Mouse (Mus musculus): ENCODE measurements around the gene Tmem39a. TPM values are rescaled to one million over a fixed set of nuclear protein-coding genes. Genes with fewer than 3 reads are reported as not detected.

Gene Tmem39a
- polyA plus RNA-seq, 1 experiment from 2014 or later = 79.4 TPM

DNA sequence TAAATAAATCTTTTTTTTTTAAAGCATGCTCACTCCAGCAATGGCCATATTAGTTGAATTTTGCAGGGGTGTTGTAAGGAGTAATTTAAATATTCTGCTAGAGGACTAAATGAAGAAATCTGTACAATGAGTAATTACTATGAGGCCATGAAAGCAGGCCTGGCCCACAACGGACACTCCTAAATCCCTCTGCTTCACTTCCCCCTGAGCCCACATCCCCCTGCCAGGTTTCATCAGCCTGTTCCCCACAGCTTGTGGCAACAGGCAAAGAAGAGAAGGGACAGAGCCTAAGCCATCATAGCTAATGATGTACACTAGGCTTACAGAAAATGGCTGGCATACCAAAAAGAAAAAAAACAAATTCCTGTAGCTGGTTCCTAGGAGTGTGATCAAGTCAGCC, 10.5 kb upstream of the Tmem39a start:
- WGBS = 91% methylated on average over 1 of the region's 1 CpGs
- DNase-seq (ENCODE audit: low spot score, missing footprints) = no peak
- H3K27me3 ChIP-seq (ENCODE audit: control insufficient read depth, insufficient read depth, low read length) = no peaks in the 10 kb centered on the region; the same call in 1 of the 2 replicates
- peaks cover 4% of the 10 kb centered on the region for H3K36me3 ChIP-seq (ENCODE audit: control insufficient read depth, insufficient read depth, low read length)
- peaks cover 12% of the 10 kb centered on the region for H3K4me1 ChIP-seq (ENCODE audit: control insufficient read depth, insufficient read depth, low read length)
- H3K27ac ChIP-seq (ENCODE audit: low read depth, low read length) = no peak overlapping the region
- no peak overlapping the region for H3K9ac ChIP-seq (ENCODE audit: low read length)
- H3K4me3 ChIP-seq (ENCODE audit: low read depth, low read length) = no peak overlapping the region
- H3K9me3 ChIP-seq (ENCODE audit: control insufficient read depth, low read length) = no peaks in the 10 kb centered on the region
- no peak for ATAC-seq (ENCODE audit: low FRiP score)
- H3K4me2 ChIP-seq = no peak overlapping the region

DNA sequence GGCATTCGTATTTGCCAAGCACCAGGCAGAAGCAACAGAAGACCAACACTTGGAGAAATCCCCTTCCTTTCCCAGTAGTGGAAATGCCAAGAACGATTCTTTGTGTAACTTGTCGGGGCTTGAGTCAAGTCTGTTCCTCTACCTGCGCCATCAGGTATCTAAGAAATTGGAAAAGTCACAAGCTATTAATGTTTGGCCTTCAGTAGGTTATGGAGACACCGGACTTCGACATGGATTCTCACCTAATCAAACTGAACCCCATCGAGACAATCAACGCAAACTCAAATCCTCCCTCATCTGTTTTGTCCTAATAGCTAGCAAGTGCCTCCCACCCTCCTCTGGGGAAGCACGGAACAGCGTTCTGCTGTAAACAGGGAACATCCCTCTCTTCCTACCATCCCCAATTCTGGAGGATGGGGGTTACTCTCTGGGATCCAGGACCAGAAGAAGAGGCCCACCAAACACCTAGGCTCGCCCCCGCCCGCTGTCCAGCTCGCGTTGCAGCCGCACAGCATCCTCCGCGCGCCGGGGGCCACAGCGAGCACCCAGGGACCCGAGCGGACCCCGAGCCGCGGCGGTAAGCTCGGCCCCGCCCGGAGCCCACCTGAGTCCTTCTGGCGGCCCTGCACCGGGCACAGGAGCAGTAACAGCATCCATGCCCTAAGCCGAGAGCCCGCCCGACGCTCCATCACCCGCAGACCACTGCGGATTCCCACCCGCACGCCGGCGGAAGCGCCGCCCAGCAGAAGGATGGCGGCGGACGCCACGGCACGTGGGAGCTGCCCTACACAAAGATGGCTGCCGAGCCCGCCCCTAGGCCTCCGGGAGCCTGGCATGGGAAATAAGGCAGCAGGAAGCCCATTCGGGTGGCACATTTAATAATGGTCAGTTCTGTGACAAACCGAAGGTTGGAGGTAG, 8.8 kb upstream of the Tmem39a start, which contains the start of gene Poglut1:
Gene Poglut1, minus strand, starts transcription at position 780 of the 918 bp plus-strand sequence.
- Histone ChIP-seq H3K4me1 (ENCODE audit: control insufficient read depth, insufficient read depth, low read length) (peaks cover 12% of the 10 kb centered on the region), H3K27ac (ENCODE audit: low read depth, low read length) (no peak within 1 kb of the TSS), H3K9ac (ENCODE audit: low read length) (peak within 1 kb of the TSS; percentile 96), H3K27me3 (ENCODE audit: control insufficient read depth, insufficient read depth, low read length) (no peaks in the 10 kb centered on the region; the same call in 1 of the 2 replicates), H3K36me3 (ENCODE audit: control insufficient read depth, insufficient read depth, low read length) (peaks cover 3% of the 10 kb centered on the region; the same call in 1 of the 2 replicates), H3K4me3 (ENCODE audit: low read depth, low read length) (peak within 1 kb of the TSS; percentile 84), H3K9me3 (ENCODE audit: control insufficient read depth, low read length) (no peaks in the 10 kb centered on the region), H3K4me2 (peak within 1 kb of the TSS; percentile 70)
- 4% methylated on average over 49 of the region's 54 CpGs for WGBS
- ATAC-seq (ENCODE audit: low FRiP score) (peak; percentile 96), DNase-seq (ENCODE audit: low spot score, missing footprints) (peak; percentile 96)

- Histone ChIP-seq H3K27ac (ENCODE audit: low read depth, low read length) (no peak overlapping the region), H3K4me2 (no peak overlapping the region), H3K9ac (ENCODE audit: low read length) (no peak overlapping the region), H3K36me3 (ENCODE audit: control insufficient read depth, insufficient read depth, low read length) (no peaks in the 10 kb centered on the region), H3K4me3 (ENCODE audit: low read depth, low read length) (no peak overlapping the region), H3K9me3 (ENCODE audit: control insufficient read depth, low read length) (no peaks in the 10 kb centered on the region), H3K4me1 (ENCODE audit: control insufficient read depth, insufficient read depth, low read length) (no peaks in the 10 kb centered on the region), H3K27me3 (ENCODE audit: control insufficient read depth, insufficient read depth, low read length) (no peaks in the 10 kb centered on the region; the same call in 1 of the 2 replicates)
- DNase-seq (ENCODE audit: low spot score, missing footprints) (no peak), ATAC-seq (ENCODE audit: low FRiP score) (no peak)
- WGBS = 84% methylated on average over 3 of the region's 3 CpGs
These were observed 2.5 kb upstream of the Tmem39a start for GRCm38 (mm10) chr16:38555988-38556387.

- no peaks in the 10 kb centered on the region for H3K9me3 ChIP-seq (ENCODE audit: control insufficient read depth, low read length)
- peak overlapping the region; percentile 63 for H3K4me3 ChIP-seq (ENCODE audit: low read depth, low read length)
- 7% methylated on average over 37 of the region's 37 CpGs for WGBS
- H3K9ac ChIP-seq (ENCODE audit: low read length) = peak overlapping the region; percentile 78
- H3K36me3 ChIP-seq (ENCODE audit: control insufficient read depth, insufficient read depth, low read length) = no peaks in the 10 kb centered on the region; the same call in 1 of the 2 replicates
- peak; percentile 99 for DNase-seq (ENCODE audit: low spot score, missing footprints)
- no peaks in the 10 kb centered on the region for H3K27me3 ChIP-seq (ENCODE audit: control insufficient read depth, insufficient read depth, low read length)
- H3K4me1 ChIP-seq (ENCODE audit: control insufficient read depth, insufficient read depth, low read length) = peaks cover 5% of the 10 kb centered on the region
- peak overlapping the region; percentile 55 for H3K4me2 ChIP-seq
- peak overlapping the region; percentile 54 for H3K27ac ChIP-seq (ENCODE audit: low read depth, low read length)
- ATAC-seq (ENCODE audit: low FRiP score) = peak; percentile 98
These were observed 3.9 kb downstream of the Tmem39a start for GRCm38 (mm10) chr16:38562131-38562967.

DNA sequence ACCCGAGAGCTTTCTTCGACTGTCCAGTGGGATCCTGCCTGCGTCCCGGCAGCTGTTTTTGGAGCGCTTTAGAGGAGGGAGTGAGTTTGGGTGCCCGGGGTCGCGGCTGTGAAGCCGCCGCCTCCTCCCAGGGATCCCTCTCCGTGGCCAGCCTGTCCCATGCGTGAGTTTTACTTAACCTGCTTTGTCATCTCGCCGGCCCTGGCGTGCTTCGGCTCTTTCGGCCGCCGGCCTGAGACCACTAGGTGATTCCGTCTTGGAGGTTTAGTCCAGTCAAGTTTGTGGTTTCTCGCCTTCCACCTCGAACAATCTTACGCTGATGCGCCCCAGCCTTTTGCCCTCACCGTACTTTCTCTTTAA, 4.5 kb downstream of the Tmem39a start:
- Histone ChIP-seq H3K4me2 (peak overlapping the region; percentile 55), H3K4me3 (ENCODE audit: low read depth, low read length) (peak overlapping the region; percentile 63), H3K27me3 (ENCODE audit: control insufficient read depth, insufficient read depth, low read length) (no peaks in the 10 kb centered on the region), H3K9ac (ENCODE audit: low read length) (peak overlapping the region; percentile 78), H3K4me1 (ENCODE audit: control insufficient read depth, insufficient read depth, low read length) (peaks cover 5% of the 10 kb centered on the region), H3K9me3 (ENCODE audit: control insufficient read depth, low read length) (no peaks in the 10 kb centered on the region), H3K36me3 (ENCODE audit: control insufficient read depth, insufficient read depth, low read length) (no peaks in the 10 kb centered on the region; the same call in 1 of the 2 replicates), H3K27ac (ENCODE audit: low read depth, low read length) (no peak overlapping the region)
- under 1% methylated on average over 25 of the region's 25 CpGs for WGBS
- ATAC-seq (ENCODE audit: low FRiP score) (no peak; the same call in 1 of the 2 replicates), DNase-seq (ENCODE audit: low spot score, missing footprints) (no peak)

GRCm38 (mm10) chr16:38563516-38563915, 5.0 kb downstream of the Tmem39a start:
- Histone ChIP-seq H3K27me3 (ENCODE audit: control insufficient read depth, insufficient read depth, low read length) (no peaks in the 10 kb centered on the region), H3K27ac (ENCODE audit: low read depth, low read length) (no peak overlapping the region), H3K4me3 (ENCODE audit: low read depth, low read length) (peak overlapping the region; percentile 63), H3K9me3 (ENCODE audit: control insufficient read depth, low read length) (no peaks in the 10 kb centered on the region), H3K9ac (ENCODE audit: low read length) (peak overlapping the region; percentile 78), H3K4me1 (ENCODE audit: control insufficient read depth, insufficient read depth, low read length) (peaks cover 5% of the 10 kb centered on the region), H3K36me3 (ENCODE audit: control insufficient read depth, insufficient read depth, low read length) (peaks cover 5% of the 10 kb centered on the region; the same call in 1 of the 2 replicates), H3K4me2 (peak overlapping the region; percentile 55)
- 39% methylated on average over 10 of the region's 10 CpGs for WGBS
- ATAC-seq (ENCODE audit: low FRiP score) = no peak
- no peak for DNase-seq (ENCODE audit: low spot score, missing footprints)

DNA sequence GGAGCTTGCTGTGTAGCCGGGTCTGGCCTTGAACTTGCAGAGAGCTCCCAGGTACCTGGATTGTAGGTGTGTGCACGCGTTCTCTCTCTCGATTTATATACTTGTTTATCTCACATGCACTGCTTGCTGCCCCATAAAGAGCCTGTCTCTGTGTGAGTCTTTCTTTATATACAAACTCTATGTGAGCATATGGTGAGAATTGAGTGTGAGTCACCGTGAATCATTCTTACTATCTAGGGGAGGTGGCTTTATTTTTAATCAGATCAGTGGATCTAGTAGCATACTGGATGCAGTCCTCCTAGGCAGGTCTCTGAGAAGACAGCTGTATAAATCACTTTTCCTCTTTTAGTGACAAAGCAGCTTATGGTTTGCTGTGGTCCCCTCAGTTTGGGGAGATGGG, 9.7 kb downstream of the Tmem39a start:
- Histone ChIP-seq H3K9ac (ENCODE audit: low read length) (no peak overlapping the region), H3K4me3 (ENCODE audit: low read depth, low read length) (no peak overlapping the region), H3K4me2 (no peak overlapping the region), H3K36me3 (ENCODE audit: control insufficient read depth, insufficient read depth, low read length) (peaks cover 14% of the 10 kb centered on the region), H3K9me3 (ENCODE audit: control insufficient read depth, low read length) (no peaks in the 10 kb centered on the region), H3K27ac (ENCODE audit: low read depth, low read length) (no peak overlapping the region), H3K27me3 (ENCODE audit: control insufficient read depth, insufficient read depth, low read length) (no peaks in the 10 kb centered on the region), H3K4me1 (ENCODE audit: control insufficient read depth, insufficient read depth, low read length) (peaks cover 5% of the 10 kb centered on the region)
- 98% methylated on average over 5 of the region's 5 CpGs for WGBS
- ATAC-seq (ENCODE audit: low FRiP score) = no peak
- no peak for DNase-seq (ENCODE audit: low spot score, missing footprints)

DNA sequence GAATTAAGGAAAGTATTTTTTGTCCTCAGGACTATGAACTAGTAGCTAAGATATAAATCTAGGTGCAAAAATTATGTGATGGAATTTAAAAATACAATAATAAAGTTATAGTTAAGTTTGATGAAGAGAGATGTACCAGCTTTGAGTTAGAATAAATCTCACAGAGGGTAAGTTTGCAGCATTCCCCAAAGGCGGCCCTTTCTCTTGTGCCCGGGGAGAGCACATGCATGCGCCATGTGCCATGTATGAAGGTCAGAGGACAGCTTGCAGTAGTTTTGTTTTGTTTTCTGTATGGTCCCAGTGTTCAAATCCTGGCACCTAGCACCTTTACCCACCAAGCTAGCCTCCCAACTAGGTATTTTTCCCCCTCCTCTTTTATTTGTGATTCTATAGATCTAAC, 13.0 kb downstream of the Tmem39a start:
- Histone ChIP-seq H3K27ac (ENCODE audit: low read depth, low read length) (no peak overlapping the region), H3K4me1 (ENCODE audit: control insufficient read depth, insufficient read depth, low read length) (no peaks in the 10 kb centered on the region), H3K9me3 (ENCODE audit: control insufficient read depth, low read length) (no peaks in the 10 kb centered on the region), H3K36me3 (ENCODE audit: control insufficient read depth, insufficient read depth, low read length) (peaks cover 18% of the 10 kb centered on the region), H3K4me3 (ENCODE audit: low read depth, low read length) (no peak overlapping the region), H3K4me2 (no peak overlapping the region), H3K27me3 (ENCODE audit: control insufficient read depth, insufficient read depth, low read length) (no peaks in the 10 kb centered on the region), H3K9ac (ENCODE audit: low read length) (no peak overlapping the region)
- 95% methylated on average over 3 of the region's 3 CpGs for WGBS
- ATAC-seq (ENCODE audit: low FRiP score) (no peak), DNase-seq (ENCODE audit: low spot score, missing footprints) (peak; percentile 64)
